Mouse (Mus musculus): ENCODE data around the gene Adssl1.

The Adssl1 gene

DNA sequence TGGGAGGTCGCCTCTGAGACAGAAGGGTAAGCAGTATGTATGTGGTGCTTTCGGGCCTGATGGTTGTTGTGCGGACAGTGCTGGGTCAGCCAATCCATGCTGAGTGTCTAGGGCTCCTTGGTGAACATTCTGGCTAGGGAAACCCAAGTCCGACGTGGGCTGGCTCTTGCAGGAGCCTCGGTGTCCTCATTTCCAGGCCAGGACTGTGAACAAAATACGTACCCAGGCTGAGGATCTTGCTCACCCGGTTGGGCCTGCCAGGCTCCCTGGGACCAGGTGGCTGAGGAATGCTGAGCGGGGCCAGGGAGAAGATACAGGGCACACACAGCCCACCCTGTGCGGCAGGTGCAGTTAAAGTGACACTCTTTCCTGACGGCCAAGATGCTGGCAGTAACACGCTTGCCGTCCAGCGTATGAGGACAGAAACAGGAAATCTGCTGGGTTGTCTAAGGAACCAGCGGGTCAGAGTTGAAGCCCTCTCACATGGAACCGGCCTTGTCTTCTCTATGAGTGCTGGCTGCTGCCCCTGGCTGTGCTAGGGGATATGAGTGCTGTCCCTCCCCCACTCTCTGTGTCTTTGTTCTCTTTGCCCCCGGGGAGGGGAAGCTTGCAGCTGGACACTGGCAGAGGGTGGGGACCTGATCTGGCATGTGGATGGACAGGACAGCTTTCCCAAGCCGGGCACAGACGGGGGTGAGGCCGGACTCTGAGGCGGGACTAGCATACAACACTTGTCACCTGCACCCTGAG, 26.7 kb upstream of the Adssl1 start:
- DNase-seq (ENCODE audit: low spot score in 2 of 2) = no peak

DNA sequence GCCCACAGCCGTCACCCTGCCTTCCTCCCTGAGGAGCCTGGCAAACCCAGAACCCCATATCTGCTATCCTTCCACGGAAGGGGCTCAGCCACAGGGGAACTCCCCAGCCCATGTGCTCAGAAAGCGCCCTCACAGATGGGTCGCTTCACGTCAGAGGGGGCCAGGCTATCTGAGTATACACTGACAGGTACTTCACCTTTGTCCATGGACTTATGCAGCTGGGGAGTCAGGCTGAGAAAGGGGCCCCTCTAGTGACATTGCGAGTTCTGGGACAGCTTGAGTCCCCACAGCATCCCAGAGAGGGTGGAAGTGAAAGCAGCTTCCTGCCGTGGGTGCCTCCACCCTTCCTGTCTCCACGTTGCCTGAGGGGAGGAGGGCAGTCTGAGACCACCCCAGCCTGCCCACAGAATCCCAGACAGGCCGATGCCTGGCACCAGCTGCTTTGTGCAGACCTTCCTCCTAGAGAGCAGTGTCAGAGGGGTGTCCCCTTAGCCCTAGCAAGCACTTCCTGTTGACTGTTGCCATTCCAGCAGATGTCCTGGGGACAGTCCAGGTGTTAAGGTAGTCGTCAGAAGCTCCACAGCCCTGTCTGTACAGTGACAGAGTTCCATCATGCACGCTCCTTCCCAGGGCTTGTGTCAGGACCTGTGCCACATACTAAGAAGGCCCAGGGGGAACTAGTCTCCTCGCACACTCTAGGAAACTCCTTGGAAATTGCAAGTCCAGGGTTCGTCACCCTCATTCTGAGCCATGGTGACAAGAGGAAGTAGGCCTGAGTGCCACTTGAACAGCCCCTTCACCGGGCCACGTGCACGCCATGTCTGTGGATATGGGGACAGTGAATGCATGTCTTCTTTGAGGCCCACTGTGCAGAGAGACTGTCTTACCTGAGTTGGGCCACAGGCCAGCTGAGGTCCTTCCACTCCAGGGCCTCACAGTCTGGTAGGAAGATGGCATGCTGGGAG, 25.6 kb upstream of the Adssl1 start:
- no peak for DNase-seq (ENCODE audit: low spot score in 2 of 2)

DNA sequence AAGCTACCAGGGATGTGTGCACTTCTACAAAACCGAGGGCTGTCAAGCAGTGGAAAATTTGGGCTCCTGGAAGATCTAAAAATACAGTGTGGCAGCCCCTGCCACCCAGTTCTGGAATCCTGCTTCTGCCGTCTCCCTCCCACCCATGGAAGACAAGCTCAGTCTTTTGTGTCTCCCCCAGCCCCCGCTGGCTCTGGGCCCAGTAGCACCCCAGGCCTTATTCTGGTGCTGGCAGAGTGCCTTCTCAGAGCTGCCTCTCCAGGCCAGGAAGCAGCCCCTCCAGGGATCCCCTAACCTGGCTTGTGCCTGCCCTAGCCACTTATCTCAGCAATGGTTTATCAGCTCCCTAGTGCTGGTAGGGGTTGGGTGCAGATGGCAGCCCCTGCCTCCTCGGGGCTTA, 24.9 kb upstream of the Adssl1 start:
- peak; percentile 71 to 74 for DNase-seq (ENCODE audit: low spot score in 2 of 2)

DNA sequence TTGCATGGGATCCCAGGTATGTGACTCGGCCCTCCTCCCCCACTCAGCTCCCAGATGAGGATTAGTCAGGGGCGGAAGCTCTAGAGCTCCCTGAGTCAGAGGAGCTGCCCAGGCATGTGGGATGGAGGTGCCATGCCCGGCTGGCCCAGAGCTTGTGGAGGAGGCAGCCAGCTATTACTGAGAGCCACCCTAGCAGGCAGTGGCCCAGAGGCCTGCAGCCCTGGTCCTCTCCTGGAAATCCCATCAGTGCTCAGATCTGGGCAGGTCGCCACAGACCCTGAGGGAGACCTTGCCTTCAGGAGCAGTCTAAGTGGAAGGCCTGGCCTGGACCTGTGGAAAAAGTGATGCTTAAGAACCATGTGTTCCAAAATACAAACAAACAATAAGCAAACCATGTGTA, 24.2 kb upstream of the Adssl1 start:
- no peak for DNase-seq (ENCODE audit: low spot score in 2 of 2)

DNA sequence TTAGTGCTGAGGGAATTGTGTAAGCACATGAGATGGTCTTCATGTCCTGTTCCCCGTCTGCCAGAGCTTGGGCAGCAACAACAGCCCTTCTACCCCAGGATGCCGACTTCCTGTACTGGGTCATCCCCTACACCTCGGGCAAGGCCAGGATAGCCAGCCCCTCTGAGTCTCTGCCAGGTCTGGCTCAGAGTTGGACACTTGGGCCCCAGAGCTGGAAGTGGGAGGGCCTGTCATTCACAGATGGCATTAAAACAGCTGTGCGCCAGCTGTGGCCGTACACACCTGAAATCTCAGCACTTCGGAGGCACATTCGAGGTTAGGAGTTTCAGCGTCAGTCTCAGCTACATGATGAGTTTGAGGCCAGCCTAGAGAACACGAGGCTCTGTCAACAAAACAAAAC, 23.4 kb upstream of the Adssl1 start:
- DNase-seq (ENCODE audit: low spot score in 2 of 2) = no peak

GRCm38 (mm10) chr12:112596891-112597500, 22.8 kb upstream of the Adssl1 start:
- no peak for DNase-seq (ENCODE audit: low spot score in 2 of 2)

- no peak for DNase-seq (ENCODE audit: low spot score in 2 of 2)
Observed at GRCm38 (mm10) chr12:112597618-112598017, 22.2 kb upstream of the Adssl1 start.

DNA sequence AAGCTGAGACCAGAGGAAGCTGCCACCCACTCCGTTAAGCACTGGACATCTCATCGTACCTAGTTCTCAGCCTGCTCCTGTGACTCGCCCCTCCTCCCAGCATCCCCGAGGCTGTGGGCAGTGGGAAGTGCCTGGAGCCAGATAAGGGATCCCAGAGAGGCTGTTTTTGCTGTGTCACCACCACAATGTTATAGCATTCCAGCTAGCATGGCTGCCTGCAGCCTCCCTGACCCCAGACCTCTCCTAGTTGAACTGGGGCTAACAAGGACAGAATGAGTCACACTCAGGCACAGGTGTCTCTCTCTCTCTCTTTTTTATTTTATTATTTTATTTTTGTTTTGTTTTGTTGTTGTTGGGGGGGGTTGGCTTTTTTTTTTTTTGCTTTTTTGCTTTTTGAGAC, 20.6 kb upstream of the Adssl1 start:
- no peak for DNase-seq (ENCODE audit: low spot score in 2 of 2)

DNA sequence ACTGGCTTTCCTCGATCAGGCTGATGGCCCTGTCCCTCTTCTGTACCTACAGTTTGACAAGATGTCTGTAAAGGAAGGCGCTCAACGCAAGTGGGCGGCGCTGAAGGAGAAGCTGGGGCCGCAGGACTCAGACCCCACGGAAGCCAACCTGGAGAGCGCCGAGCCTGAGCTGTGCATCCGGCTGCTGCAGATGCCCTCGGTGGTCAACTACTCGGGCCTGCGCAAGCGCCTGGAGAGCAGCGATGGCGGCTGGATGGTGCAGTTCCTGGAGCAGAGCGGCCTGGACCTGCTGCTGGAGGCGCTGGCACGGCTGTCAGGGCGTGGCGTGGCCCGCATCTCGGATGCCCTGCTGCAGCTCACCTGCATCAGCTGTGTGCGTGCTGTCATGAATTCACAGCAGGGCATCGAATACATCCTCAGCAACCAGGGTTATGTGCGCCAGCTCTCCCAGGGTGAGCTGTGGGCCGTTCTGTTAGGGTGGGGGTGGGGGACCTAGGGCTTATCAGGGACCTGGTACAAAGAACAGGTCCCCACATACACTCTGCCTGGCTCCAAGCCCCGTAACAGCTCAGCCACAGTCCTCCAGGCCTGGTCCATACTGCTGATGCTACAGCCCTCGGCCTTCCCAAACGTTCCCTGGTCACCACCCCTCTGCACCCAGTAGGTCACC, 19.8 kb upstream of the Adssl1 start:
- no peak for DNase-seq (ENCODE audit: low spot score in 2 of 2)

DNA sequence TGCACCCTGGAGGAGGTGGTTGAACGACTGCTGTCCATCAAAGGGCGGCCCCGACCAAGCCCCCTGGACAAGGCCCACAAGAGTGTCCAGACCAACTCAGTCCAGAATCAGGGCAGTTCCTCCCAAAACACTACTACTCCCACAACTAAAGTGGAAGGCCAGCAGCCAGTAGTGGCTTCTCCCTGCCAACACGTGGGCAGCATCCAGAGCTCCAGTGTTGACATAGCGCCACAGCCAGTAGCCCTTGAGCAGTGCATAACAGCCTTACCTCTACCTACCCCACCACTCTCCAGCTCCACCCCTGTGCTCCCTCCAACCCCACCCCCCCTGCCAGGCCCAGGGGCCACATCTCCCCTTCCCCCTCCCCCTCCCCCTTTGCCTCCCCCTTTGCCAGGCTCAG, 15.8 kb upstream of the Adssl1 start:
- DNase-seq (ENCODE audit: low spot score in 2 of 2) = no peak

- no peak for DNase-seq (ENCODE audit: low spot score in 2 of 2)
Observed at GRCm38 (mm10) chr12:112604709-112605649, 14.9 kb upstream of the Adssl1 start.

GRCm38 (mm10) chr12:112605766-112606165, 14.1 kb upstream of the Adssl1 start:
- DNase-seq (ENCODE audit: low spot score in 2 of 2) = peak in 1 of 2 experiments; percentile 58

DNA sequence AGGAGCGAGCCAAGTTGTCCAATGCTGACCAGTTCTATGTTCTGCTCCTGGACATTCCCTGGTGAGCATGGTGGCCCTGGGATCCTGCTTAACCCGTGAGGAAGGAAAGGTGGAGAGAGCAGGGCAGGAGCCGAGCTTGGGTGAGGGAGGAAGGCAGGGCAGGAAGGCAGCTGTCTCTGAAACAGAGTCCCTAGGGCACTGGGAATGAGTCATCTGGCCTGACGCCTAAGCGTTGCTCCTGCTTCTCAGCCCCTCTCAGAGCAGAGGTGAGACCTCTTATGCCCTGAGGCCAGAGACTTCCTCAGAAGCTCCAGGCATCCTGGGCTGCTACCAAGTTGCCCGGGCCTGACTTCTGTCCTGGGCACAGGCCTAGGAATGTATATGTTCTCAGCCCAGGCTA, 12.8 kb upstream of the Adssl1 start:
- DNase-seq (ENCODE audit: low spot score in 2 of 2) = no peak

GRCm38 (mm10) chr12:112609031-112609430, 10.8 kb upstream of the Adssl1 start:
- no peak for DNase-seq (ENCODE audit: low spot score in 2 of 2)

GRCm38 (mm10) chr12:112616668-112617067, 3.2 kb upstream of the Adssl1 start:
- DNase-seq (ENCODE audit: low spot score in 2 of 2) = no peak

DNA sequence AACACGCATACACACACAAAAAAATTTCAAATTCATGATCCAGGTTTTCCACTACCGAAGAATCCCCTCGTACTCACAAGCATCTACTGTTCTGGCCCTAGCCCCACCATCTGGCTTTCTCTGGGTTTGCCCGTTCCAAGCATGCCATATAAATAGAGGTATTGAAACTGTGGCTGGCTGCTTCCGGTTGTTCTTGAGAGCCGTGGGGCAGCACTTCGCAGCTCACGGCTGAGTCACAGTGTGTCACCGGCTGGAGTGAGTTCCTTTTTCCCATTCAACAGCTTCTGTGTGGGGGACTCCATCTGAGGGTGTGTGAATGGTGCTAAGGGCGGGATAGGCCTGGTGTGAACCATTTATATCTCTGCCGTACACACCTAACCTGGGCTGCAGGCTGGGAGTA, 2.7 kb upstream of the Adssl1 start:
- DNase-seq (ENCODE audit: low spot score in 2 of 2) = peak; percentile 83 to 86

DNA sequence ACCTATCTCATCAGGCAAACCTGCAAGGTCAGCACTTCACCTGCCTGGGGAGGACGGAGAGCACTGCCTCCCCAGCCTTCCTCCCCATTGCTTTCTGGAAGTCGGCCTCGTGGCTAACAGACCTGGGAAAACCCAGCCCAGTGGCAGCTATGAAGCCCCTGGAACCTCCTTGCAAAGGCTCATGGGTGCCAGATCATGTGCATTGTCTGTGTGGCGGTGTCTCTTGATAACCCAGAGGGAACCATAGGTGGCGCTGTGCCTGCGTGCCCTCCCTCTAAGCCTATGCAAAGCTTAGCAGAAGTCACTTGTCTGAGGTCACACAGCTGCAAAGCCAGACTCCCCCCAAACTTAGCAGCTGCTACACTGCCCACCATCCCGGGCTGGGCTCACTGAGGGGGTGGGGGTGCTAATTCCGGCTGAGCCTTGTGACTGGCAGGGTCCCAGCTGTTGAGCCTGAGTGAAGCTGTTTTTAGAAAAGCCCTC, 1.9 kb upstream of the Adssl1 start:
- peak; percentile 54 to 71 for DNase-seq (ENCODE audit: low spot score in 2 of 2)

GRCm38 (mm10) chr12:112618981-112619685, 712 bp upstream of the Adssl1 start:
- no peak for DNase-seq (ENCODE audit: low spot score in 2 of 2)

DNA sequence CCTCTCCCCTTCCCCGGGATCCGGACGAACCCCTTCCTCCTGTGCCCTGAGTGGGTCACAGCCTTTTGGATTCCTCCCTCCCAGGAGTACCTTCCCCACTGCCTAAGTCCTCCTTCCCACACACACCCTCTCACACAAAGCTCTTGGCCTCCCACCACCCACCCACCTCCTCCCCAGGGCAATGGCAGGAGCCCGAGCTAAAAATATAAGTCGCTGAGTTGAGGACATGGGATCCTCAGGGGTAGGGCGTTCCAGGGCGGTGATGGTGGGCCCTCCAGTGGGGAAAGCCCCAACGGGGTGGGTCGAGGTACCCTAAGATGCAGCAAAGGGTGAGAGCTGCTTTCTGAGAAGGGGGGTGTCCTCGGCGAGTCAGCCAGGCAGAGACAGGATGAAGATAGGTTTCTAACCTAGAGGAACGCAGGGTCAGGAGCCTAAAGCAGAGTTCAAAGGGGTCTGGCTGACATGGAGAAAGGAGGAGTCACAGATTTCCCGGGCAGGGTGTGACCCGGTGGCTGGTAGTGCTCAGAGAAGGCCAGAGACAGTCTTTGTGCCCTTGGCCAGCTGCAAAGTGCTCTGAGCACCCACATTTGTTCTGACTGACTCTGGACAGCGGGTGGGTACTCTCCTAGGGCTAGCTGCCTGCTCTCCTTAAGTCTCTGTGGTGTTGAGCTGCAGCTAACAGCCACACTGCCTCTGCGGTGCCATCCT, 663 bp downstream of the Adssl1 start:
- no peak for DNase-seq (ENCODE audit: low spot score in 2 of 2)
